Mouse (Mus musculus): ENCODE data around the gene Gm1113. TPM values are rescaled to one million over a fixed set of nuclear protein-coding genes. Genes with fewer than 3 reads are reported as not detected.

Gene Gm1113
- polyA plus RNA-seq, 1 experiment from 2014 or later, result not detected

DNA sequence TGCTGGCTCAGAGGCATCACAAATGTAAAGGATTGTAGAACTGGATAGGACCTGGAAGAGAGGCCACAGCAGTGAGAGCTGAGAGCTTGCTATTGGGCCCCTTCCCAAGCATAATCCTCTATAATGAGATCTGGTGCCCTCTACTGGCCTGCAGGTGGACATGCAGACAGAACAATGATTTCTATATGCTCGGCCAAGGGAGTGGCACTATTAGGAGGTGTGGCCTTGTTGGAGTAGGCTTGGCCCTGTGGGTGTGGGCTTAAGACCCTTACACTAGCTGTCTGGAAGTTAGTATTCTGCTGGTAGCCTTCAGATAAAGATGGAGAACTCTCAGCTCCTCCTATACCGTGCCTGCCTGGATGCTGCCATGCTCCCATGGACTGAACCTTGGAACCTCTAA is 17.0 kb upstream of the Gm1113 start:
- ATAC-seq (ENCODE audit: low read depth), result peak; percentile 50; the same call in 1 of the 2 replicates
- Histone ChIP-seq H3K4me2 (ENCODE audit: low read depth, low read length) (no peak overlapping the region), H3K27me3 (ENCODE audit: control insufficient read depth, insufficient read depth, low read depth, low read length) (no peaks in the 10 kb centered on the region), H3K4me1 (ENCODE audit: control insufficient read depth, low read depth, low read length) (no peaks in the 10 kb centered on the region), H3K36me3 (ENCODE audit: control insufficient read depth, insufficient read depth) (no peaks in the 10 kb centered on the region), H3K9ac (ENCODE audit: low read depth, low read length) (no peak overlapping the region), H3K4me3 (ENCODE audit: low read depth, low read length) (no peak overlapping the region), H3K9me3 (replicated peaks; ENCODE audit: control insufficient read depth, low read length) (no peaks in the 10 kb centered on the region), H3K27ac (ENCODE audit: low read length) (no peak overlapping the region)
- WGBS (ENCODE audit: insufficient replicate concordance), result 8% methylated on average over 2 of the region's 2 CpGs

- no peak for ATAC-seq (ENCODE audit: low read depth)
- Histone ChIP-seq H3K4me1 (ENCODE audit: control insufficient read depth, low read depth, low read length) (no peaks in the 10 kb centered on the region), H3K4me2 (ENCODE audit: low read depth, low read length) (no peak overlapping the region), H3K36me3 (ENCODE audit: control insufficient read depth, insufficient read depth) (no peaks in the 10 kb centered on the region), H3K4me3 (ENCODE audit: low read depth, low read length) (no peak overlapping the region), H3K27me3 (ENCODE audit: control insufficient read depth, insufficient read depth, low read depth, low read length) (no peaks in the 10 kb centered on the region), H3K27ac (ENCODE audit: low read length) (no peak overlapping the region), H3K9ac (ENCODE audit: low read depth, low read length) (no peak overlapping the region), H3K9me3 (replicated peaks; ENCODE audit: control insufficient read depth, low read length) (no peaks in the 10 kb centered on the region)
- 55% methylated on average over 9 of the region's 9 CpGs for WGBS (ENCODE audit: insufficient replicate concordance)
Observed at GRCm38 (mm10) chr9:35533266-35533665, 15.2 kb upstream of the Gm1113 start.

GRCm38 (mm10) chr9:35529796-35530195 is 11.7 kb upstream of the Gm1113 start:
- no peak overlapping the region for H3K4me2 ChIP-seq (ENCODE audit: low read depth, low read length)
- no peaks in the 10 kb centered on the region for H3K27me3 ChIP-seq (ENCODE audit: control insufficient read depth, insufficient read depth, low read depth, low read length)
- no peaks in the 10 kb centered on the region for H3K36me3 ChIP-seq (ENCODE audit: control insufficient read depth, insufficient read depth)
- H3K4me3 ChIP-seq (ENCODE audit: low read depth, low read length), result no peak overlapping the region
- ATAC-seq (ENCODE audit: low read depth), result no peak
- H3K9ac ChIP-seq (ENCODE audit: low read depth, low read length), result no peak overlapping the region
- no peak overlapping the region for H3K27ac ChIP-seq (ENCODE audit: low read length)
- H3K9me3 ChIP-seq (replicated peaks; ENCODE audit: control insufficient read depth, low read length), result no peaks in the 10 kb centered on the region
- H3K4me1 ChIP-seq (ENCODE audit: control insufficient read depth, low read depth, low read length), result no peaks in the 10 kb centered on the region
- 26% methylated on average over 1 of the region's 1 CpGs for WGBS (ENCODE audit: insufficient replicate concordance)

GRCm38 (mm10) chr9:35529141-35529540 is 11.1 kb upstream of the Gm1113 start:
- WGBS (ENCODE audit: insufficient replicate concordance), result 39% methylated on average over 3 of the region's 3 CpGs
- no peaks in the 10 kb centered on the region for H3K4me1 ChIP-seq (ENCODE audit: control insufficient read depth, low read depth, low read length)
- ATAC-seq (ENCODE audit: low read depth), result no peak
- H3K27ac ChIP-seq (ENCODE audit: low read length), result no peak overlapping the region
- H3K27me3 ChIP-seq (ENCODE audit: control insufficient read depth, insufficient read depth, low read depth, low read length), result no peaks in the 10 kb centered on the region
- no peak overlapping the region for H3K4me3 ChIP-seq (ENCODE audit: low read depth, low read length)
- no peaks in the 10 kb centered on the region for H3K36me3 ChIP-seq (ENCODE audit: control insufficient read depth, insufficient read depth)
- H3K4me2 ChIP-seq (ENCODE audit: low read depth, low read length), result no peak overlapping the region
- no peak overlapping the region for H3K9ac ChIP-seq (ENCODE audit: low read depth, low read length)
- H3K9me3 ChIP-seq (replicated peaks; ENCODE audit: control insufficient read depth, low read length), result no peaks in the 10 kb centered on the region

- H3K4me3 ChIP-seq (ENCODE audit: low read depth, low read length), result no peak overlapping the region
Observed at GRCm38 (mm10) chr9:35523941-35524411, 5.9 kb upstream of the Gm1113 start.

GRCm38 (mm10) chr9:35523541-35523940 is 5.5 kb upstream of the Gm1113 start:
- H3K36me3 ChIP-seq (ENCODE audit: control insufficient read depth, insufficient read depth), result no peaks in the 10 kb centered on the region
- no peak overlapping the region for H3K4me3 ChIP-seq (ENCODE audit: low read depth, low read length)
- WGBS (ENCODE audit: insufficient replicate concordance), result 62% methylated on average over 5 of the region's 5 CpGs
- H3K27ac ChIP-seq (ENCODE audit: low read length), result no peak overlapping the region
- no peak overlapping the region for H3K9ac ChIP-seq (ENCODE audit: low read depth, low read length)
- no peak for ATAC-seq (ENCODE audit: low read depth)
- H3K4me2 ChIP-seq (ENCODE audit: low read depth, low read length), result no peak overlapping the region
- H3K9me3 ChIP-seq (replicated peaks; ENCODE audit: control insufficient read depth, low read length), result no peaks in the 10 kb centered on the region
- no peaks in the 10 kb centered on the region for H3K4me1 ChIP-seq (ENCODE audit: control insufficient read depth, low read depth, low read length)
- no peaks in the 10 kb centered on the region for H3K27me3 ChIP-seq (ENCODE audit: control insufficient read depth, insufficient read depth, low read depth, low read length)

More at GRCm38 (mm10) chr9:35523941-35524411, 5.9 kb upstream of the Gm1113 start:
- Histone ChIP-seq H3K36me3 (ENCODE audit: control insufficient read depth, insufficient read depth) (no peaks in the 10 kb centered on the region), H3K4me1 (ENCODE audit: control insufficient read depth, low read depth, low read length) (no peaks in the 10 kb centered on the region), H3K4me2 (ENCODE audit: low read depth, low read length) (no peak overlapping the region), H3K9me3 (replicated peaks; ENCODE audit: control insufficient read depth, low read length) (no peaks in the 10 kb centered on the region), H3K27me3 (ENCODE audit: control insufficient read depth, insufficient read depth, low read depth, low read length) (no peaks in the 10 kb centered on the region), H3K27ac (ENCODE audit: low read length) (no peak overlapping the region), H3K9ac (ENCODE audit: low read depth, low read length) (no peak overlapping the region)
- 19% methylated on average over 7 of the region's 7 CpGs for WGBS (ENCODE audit: insufficient replicate concordance)
- no peak for ATAC-seq (ENCODE audit: low read depth)

DNA sequence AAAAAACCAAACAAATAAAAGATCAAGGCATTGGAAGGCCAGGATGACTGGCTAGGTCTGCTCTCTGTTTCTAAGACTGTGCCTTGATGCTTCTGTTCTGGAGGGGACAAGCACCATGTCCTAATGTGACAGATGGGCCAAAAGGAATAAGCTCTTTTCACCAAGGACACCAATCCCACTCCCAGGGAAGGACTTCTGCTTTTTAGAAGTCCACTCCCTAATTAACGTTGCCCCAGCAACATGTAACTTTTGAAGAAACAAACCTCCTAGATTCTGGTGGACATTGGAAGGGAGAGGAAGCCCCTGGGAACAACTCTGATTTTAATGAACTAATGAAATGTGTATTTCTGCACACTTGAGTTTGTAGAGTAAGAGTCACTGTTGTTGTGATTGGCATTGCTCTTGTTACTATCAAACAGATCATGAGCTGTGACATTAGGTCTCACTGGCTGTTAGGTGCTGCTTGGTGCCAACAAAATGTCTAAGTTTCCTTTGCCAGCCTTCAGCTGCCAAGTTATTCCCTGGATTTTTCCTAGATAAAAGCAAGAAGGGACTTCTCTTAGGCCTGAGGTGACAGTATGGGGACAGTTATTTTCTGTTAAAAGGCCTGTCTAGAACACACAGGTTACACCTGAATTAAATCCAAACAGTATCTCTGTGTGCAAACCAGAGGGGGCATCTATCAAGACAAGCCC is 4.9 kb upstream of the Gm1113 start:
- no peak overlapping the region for H3K9ac ChIP-seq (ENCODE audit: low read depth, low read length)
- 38% methylated on average over 1 of the region's 1 CpGs for WGBS (ENCODE audit: insufficient replicate concordance)
- no peaks in the 10 kb centered on the region for H3K9me3 ChIP-seq (replicated peaks; ENCODE audit: control insufficient read depth, low read length)
- H3K4me2 ChIP-seq (ENCODE audit: low read depth, low read length), result no peak overlapping the region
- H3K36me3 ChIP-seq (ENCODE audit: control insufficient read depth, insufficient read depth), result no peaks in the 10 kb centered on the region
- no peaks in the 10 kb centered on the region for H3K4me1 ChIP-seq (ENCODE audit: control insufficient read depth, low read depth, low read length)
- H3K4me3 ChIP-seq (ENCODE audit: low read depth, low read length), result no peak overlapping the region
- ATAC-seq (ENCODE audit: low read depth), result no peak
- H3K27ac ChIP-seq (ENCODE audit: low read length), result no peak overlapping the region
- no peaks in the 10 kb centered on the region for H3K27me3 ChIP-seq (ENCODE audit: control insufficient read depth, insufficient read depth, low read depth, low read length)

DNA sequence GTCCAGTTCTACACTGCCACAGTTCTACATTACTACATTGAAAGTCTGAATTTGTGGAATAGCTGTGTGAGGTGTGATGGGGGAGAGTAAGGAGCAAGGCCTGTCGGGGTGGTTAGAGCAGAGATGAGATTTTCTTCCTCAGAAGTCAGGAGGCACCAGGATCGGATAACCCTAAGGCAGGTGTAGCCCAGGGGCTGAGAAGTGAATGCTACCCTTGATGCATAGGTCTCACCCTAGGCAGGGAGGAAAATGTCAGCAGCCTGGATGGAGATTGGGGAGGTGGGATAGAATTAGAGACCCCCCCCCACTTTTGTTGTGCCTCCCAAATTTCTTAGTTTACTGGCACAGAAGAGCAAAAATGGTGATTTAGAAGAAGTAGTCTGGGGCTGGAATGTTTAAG is 4.2 kb upstream of the Gm1113 start:
- H3K4me3 ChIP-seq (ENCODE audit: low read depth, low read length), result no peak overlapping the region
- H3K4me1 ChIP-seq (ENCODE audit: control insufficient read depth, low read depth, low read length), result no peaks in the 10 kb centered on the region
- H3K27ac ChIP-seq (ENCODE audit: low read length), result no peak overlapping the region
- no peak for ATAC-seq (ENCODE audit: low read depth)
- 62% methylated on average over 2 of the region's 2 CpGs for WGBS (ENCODE audit: insufficient replicate concordance)
- H3K9me3 ChIP-seq (replicated peaks; ENCODE audit: control insufficient read depth, low read length), result no peaks in the 10 kb centered on the region
- no peaks in the 10 kb centered on the region for H3K36me3 ChIP-seq (ENCODE audit: control insufficient read depth, insufficient read depth)
- no peak overlapping the region for H3K9ac ChIP-seq (ENCODE audit: low read depth, low read length)
- no peak overlapping the region for H3K4me2 ChIP-seq (ENCODE audit: low read depth, low read length)
- H3K27me3 ChIP-seq (ENCODE audit: control insufficient read depth, insufficient read depth, low read depth, low read length), result no peaks in the 10 kb centered on the region

- Histone ChIP-seq H3K27ac (ENCODE audit: low read length) (no peak overlapping the region), H3K36me3 (ENCODE audit: control insufficient read depth, insufficient read depth) (no peaks in the 10 kb centered on the region), H3K9ac (ENCODE audit: low read depth, low read length) (no peak overlapping the region), H3K9me3 (replicated peaks; ENCODE audit: control insufficient read depth, low read length) (no peaks in the 10 kb centered on the region), H3K4me1 (ENCODE audit: control insufficient read depth, low read depth, low read length) (no peaks in the 10 kb centered on the region), H3K27me3 (ENCODE audit: control insufficient read depth, insufficient read depth, low read depth, low read length) (no peaks in the 10 kb centered on the region), H3K4me2 (ENCODE audit: low read depth, low read length) (no peak overlapping the region), H3K4me3 (ENCODE audit: low read depth, low read length) (no peak overlapping the region)
- 38% methylated on average over 6 of the region's 6 CpGs for WGBS (ENCODE audit: insufficient replicate concordance)
- ATAC-seq (ENCODE audit: low read depth), result no peak
Observed at GRCm38 (mm10) chr9:35520631-35521348, 2.7 kb upstream of the Gm1113 start.

Data from liver, embryonic 16.5 days (tissue).